Mouse (Mus musculus): Measurements from ENCODE around the gene Gm9573. TPM values are rescaled to one million over a fixed set of nuclear protein-coding genes. Genes with fewer than 3 reads are reported as not detected.

The Gm9573 gene
- not detected in 2 replicates for polyA plus RNA-seq (2015; fragmentation: Nextera tagmentation; extraction: Ambion mirVana)

DNA sequence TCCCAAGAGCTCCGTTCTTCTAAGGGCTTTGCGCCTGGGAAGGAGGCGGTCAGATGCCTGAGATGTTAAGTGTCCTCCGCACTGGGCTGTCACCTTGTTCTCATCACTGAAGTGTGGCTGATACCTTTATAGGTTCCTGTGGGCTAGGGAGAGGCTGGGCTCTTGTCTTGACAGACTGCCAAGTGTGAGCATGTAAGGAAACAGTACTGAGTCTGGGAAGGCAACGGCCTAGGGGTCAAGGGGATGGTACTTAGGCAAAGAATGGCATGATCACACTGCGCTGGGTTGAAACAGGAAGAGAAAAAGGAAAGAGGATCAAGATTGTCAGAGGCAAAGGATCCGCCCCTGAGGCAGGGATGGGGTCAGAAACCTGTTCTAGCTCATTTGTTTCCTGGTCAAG, at the start of gene Gm9573:
TSS of gene Gm9573 (minus strand) at position 101 of the 400 bp plus-strand sequence.
- H3K9me3 ChIP-seq (replicated peaks): no peaks in the 10 kb centered on the region
- no peak for ATAC-seq (ENCODE audit: low read depth)
- 67% methylated on average over 7 of the region's 7 CpGs for WGBS (ENCODE audit: insufficient replicate concordance)
- no peak within 1 kb of the TSS for H3K27ac ChIP-seq
- no peak for DNase-seq
- H3K9ac ChIP-seq: no peak within 1 kb of the TSS
- no peaks in the 10 kb centered on the region for H3K36me3 ChIP-seq
- no peak within 1 kb of the TSS for H3K4me3 ChIP-seq (replicated peaks)
- H3K27me3 ChIP-seq: peaks cover 3% of the 10 kb centered on the region; the same call in 1 of the 2 replicates
- H3K4me1 ChIP-seq (replicated peaks): no peaks in the 10 kb centered on the region
- H3K4me2 ChIP-seq: no peak within 1 kb of the TSS

DNA sequence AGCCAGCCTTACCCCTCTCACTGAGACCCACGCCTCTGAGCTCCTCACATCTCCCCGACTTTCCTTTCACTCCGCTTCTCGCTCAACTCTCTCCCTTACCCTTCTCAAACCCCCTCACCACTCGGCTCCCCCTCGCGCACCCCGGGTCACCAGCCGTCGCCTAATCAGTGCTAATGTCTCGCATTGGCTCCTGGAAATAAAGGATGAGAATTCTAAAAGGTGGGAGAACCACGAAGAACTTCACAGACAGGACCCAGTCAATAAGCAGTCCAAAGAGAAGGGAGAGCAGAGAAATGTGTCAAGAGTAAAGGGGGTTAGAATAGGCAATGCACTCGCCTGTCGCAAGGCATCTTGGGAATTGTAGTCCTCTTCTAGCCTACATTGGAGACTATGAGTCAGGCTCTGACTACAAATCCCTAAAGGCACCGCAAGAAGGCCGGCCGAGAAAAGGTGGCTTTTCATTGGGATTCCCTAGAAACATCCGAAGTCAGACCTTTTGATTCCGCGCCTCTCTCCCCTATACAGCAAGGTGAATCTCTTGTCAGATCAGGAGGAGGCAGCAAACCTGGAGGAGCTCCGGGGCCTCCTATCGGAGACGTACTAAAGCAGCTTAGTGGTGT, 47.1 kb upstream of the Gm9573 start, which contains the start of gene Gtf2h4:
TSS of gene Gtf2h4 (minus strand) at position 324 of the 620 bp plus-strand sequence.
- Histone ChIP-seq H3K4me1 (replicated peaks) (peaks cover 19% of the 10 kb centered on the region), H3K4me3 (replicated peaks) (peak within 1 kb of the TSS; percentile 78), H3K9me3 (replicated peaks) (no peaks in the 10 kb centered on the region), H3K4me2 (peak within 1 kb of the TSS; percentile 83), H3K27ac (no peak within 1 kb of the TSS; the same call in 1 of the 2 replicates), H3K9ac (peak within 1 kb of the TSS; percentile 83), H3K36me3 (peaks cover 14% of the 10 kb centered on the region; the same call in 1 of the 2 replicates), H3K27me3 (no peaks in the 10 kb centered on the region)
- WGBS (ENCODE audit: insufficient replicate concordance): 1% methylated on average over 23 of the region's 23 CpGs
- peak; percentile 95 for ATAC-seq (ENCODE audit: low read depth)
- DNase-seq: peak; percentile 80

- H3K27me3 ChIP-seq: no peaks in the 10 kb centered on the region
Observed at GRCm38 (mm10) chr17:35672527-35672926, 46.1 kb upstream of the Gm9573 start.

DNA sequence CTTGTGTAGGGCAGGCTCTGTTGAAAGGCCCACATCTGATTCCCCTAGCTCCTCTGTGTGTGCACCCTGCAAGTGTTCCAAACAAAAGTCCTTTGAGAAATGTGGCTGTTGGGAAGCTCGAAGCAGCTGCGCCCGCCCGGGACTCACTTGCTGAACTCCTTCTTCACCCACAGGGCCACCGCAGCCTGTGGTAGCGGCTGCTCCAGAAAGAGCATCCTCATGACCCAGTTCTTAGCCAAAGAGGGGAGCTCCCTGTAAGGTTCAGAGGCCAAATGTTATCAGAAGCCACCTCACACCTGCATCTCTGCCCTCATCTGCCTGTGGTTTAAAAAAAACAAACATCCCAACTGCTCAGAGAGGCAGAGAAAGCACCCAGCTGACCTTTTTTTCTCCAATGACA, 45.4 kb upstream of the Gm9573 start:
- Histone ChIP-seq H3K27ac (no peak overlapping the region), H3K4me3 (replicated peaks) (no peak overlapping the region), H3K9ac (no peak overlapping the region; the same call in 1 of the 2 replicates), H3K4me2 (no peak overlapping the region), H3K4me1 (replicated peaks) (peaks cover 32% of the 10 kb centered on the region), H3K27me3 (no peaks in the 10 kb centered on the region), H3K9me3 (replicated peaks) (no peaks in the 10 kb centered on the region), H3K36me3 (peaks cover 14% of the 10 kb centered on the region; the same call in 1 of the 2 replicates)
- ATAC-seq (ENCODE audit: low read depth) (no peak), DNase-seq (no peak)
- 88% methylated on average over 6 of the region's 6 CpGs for WGBS (ENCODE audit: insufficient replicate concordance)

More at GRCm38 (mm10) chr17:35672527-35672926, 46.1 kb upstream of the Gm9573 start:
- Histone ChIP-seq H3K4me1 (replicated peaks) (peaks cover 28% of the 10 kb centered on the region), H3K4me2 (peak overlapping the region; percentile 83), H3K4me3 (replicated peaks) (peak overlapping the region; percentile 78; the same call in 1 of the 2 replicates), H3K9me3 (replicated peaks) (no peaks in the 10 kb centered on the region), H3K36me3 (peaks cover 14% of the 10 kb centered on the region; the same call in 1 of the 2 replicates), H3K9ac (peak overlapping the region; percentile 83), H3K27ac (no peak overlapping the region)
- ATAC-seq (ENCODE audit: low read depth): no peak
- 80% methylated on average over 6 of the region's 6 CpGs for WGBS (ENCODE audit: insufficient replicate concordance)
- no peak for DNase-seq

DNA sequence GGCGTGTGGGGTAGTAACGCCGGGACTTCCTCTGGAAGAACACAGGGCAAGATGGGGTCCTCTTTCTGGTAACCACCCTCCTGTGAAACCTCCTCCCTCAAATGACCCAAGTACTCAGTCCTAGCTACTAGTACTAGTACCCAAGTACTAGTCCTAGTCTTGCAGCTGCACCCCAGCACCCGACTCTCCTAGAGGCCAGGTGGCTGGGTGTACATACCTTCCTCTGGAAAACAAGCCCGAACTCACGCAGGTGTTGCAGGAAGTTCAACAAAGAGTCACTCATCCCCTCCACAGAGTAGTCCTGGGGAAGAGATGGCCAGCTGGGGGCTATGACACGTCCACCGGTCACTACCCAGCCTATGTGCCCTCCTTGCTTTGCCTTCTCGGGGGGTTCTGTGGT, 43.3 kb upstream of the Gm9573 start:
- 83% methylated on average over 9 of the region's 9 CpGs for WGBS (ENCODE audit: insufficient replicate concordance)
- Histone ChIP-seq H3K27ac (no peak overlapping the region), H3K9me3 (replicated peaks) (no peaks in the 10 kb centered on the region), H3K36me3 (peaks cover 18% of the 10 kb centered on the region; the same call in 1 of the 2 replicates), H3K4me2 (no peak overlapping the region), H3K4me3 (replicated peaks) (no peak overlapping the region), H3K9ac (no peak overlapping the region), H3K27me3 (no peaks in the 10 kb centered on the region), H3K4me1 (replicated peaks) (peaks cover 42% of the 10 kb centered on the region)
- ATAC-seq (ENCODE audit: low read depth) (no peak), DNase-seq (no peak)

DNA sequence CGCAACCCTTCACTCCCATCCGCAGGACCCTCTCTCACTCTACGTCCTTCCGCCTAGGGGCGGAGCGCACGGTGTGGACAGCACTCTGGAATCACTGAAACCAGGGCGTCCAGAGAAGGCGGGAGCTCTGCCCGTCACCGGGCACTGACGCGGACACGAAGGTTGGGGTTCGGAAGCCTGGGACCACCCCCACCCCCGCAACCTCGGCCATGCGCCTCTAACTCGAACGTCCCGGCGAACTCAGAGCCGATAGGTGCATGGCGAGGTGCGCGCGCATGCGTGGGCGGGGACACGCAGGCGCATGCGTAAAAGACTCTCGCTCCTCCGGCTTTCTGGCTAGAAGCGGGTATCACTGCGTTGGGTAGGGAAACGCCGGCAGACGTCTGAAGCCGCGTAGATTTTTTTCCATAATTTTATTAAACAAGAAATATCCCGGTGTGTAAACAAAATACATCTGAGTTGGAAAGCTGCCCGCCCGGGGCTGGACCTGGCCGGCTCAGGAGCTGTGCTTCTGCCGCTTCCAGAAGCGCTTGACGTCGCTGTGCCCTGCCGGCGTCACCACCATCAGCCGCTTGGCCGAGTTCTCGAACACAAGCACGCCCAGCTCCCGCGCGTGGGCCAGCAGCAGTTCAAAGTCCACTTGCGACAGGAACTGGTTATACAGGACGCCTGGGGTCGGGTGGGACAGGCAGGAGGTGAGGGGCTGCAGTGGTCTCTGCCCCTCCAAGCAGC, 41.1 kb upstream of the Gm9573 start, which contains the start of gene Vars2:
TSS of gene Vars2 (minus strand) at position 259 of the 732 bp plus-strand sequence.
- peaks cover 28% of the 10 kb centered on the region for H3K4me1 ChIP-seq (replicated peaks)
- peak within 1 kb of the TSS; percentile 89 for H3K9ac ChIP-seq
- H3K36me3 ChIP-seq: peaks cover 35% of the 10 kb centered on the region
- no peaks in the 10 kb centered on the region for H3K27me3 ChIP-seq
- under 1% methylated on average over 61 of the region's 61 CpGs for WGBS (ENCODE audit: insufficient replicate concordance)
- peak within 1 kb of the TSS; percentile 97 for H3K4me2 ChIP-seq
- peak within 1 kb of the TSS; percentile 69 for H3K27ac ChIP-seq
- DNase-seq: peak; percentile 92
- H3K4me3 ChIP-seq (replicated peaks): peak within 1 kb of the TSS; percentile 81
- peak; percentile 84 for ATAC-seq (ENCODE audit: low read depth)
- H3K9me3 ChIP-seq (replicated peaks): no peaks in the 10 kb centered on the region

- WGBS (ENCODE audit: insufficient replicate concordance): 5% methylated on average over 13 of the region's 13 CpGs
- Histone ChIP-seq H3K36me3 (peaks cover 38% of the 10 kb centered on the region), H3K27me3 (no peaks in the 10 kb centered on the region), H3K9me3 (replicated peaks) (no peaks in the 10 kb centered on the region), H3K4me3 (replicated peaks) (peak overlapping the region; percentile 81), H3K27ac (peak overlapping the region; percentile 63), H3K9ac (peak overlapping the region; percentile 89), H3K4me2 (peak overlapping the region; percentile 97), H3K4me1 (replicated peaks) (peaks cover 23% of the 10 kb centered on the region)
- DNase-seq: no peak
- ATAC-seq (ENCODE audit: low read depth): peak; percentile 29
Observed at GRCm38 (mm10) chr17:35666851-35667256, 40.4 kb upstream of the Gm9573 start.

DNA sequence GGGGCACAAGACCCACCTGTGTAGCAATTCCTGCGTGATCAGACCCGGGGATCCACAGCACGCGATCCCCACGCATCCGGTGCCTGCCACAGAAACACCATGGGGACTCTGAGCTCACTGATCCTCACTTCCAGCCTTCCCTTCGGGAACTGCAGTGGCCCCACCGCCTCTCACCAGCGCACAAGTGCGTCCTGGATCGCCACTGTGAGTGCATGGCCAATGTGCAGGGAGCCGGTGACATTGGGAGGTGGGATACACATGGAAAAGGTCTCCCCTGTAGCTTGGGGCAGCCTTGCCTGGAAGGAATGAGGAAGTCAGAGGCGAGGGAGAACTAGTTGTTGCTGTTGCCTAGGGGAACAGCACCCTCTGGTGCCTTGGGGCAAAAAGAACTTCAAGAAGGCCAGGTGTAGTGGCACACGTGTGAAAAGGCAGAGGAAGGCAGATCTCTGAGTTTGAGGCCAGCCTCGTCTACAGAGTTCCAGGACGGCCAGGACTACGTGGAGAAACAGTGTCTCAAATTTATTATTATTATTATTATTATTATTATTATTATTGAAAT, 39.6 kb upstream of the Gm9573 start:
- no peak for ATAC-seq (ENCODE audit: low read depth)
- Histone ChIP-seq H3K27me3 (no peaks in the 10 kb centered on the region), H3K4me1 (replicated peaks) (peaks cover 23% of the 10 kb centered on the region), H3K4me3 (replicated peaks) (no peak overlapping the region), H3K9me3 (replicated peaks) (no peaks in the 10 kb centered on the region), H3K4me2 (peak overlapping the region; percentile 97; the same call in 1 of the 2 replicates), H3K27ac (no peak overlapping the region; the same call in 1 of the 2 replicates), H3K9ac (no peak overlapping the region), H3K36me3 (peaks cover 43% of the 10 kb centered on the region)
- DNase-seq: no peak
- WGBS (ENCODE audit: insufficient replicate concordance): 76% methylated on average over 17 of the region's 17 CpGs

DNA sequence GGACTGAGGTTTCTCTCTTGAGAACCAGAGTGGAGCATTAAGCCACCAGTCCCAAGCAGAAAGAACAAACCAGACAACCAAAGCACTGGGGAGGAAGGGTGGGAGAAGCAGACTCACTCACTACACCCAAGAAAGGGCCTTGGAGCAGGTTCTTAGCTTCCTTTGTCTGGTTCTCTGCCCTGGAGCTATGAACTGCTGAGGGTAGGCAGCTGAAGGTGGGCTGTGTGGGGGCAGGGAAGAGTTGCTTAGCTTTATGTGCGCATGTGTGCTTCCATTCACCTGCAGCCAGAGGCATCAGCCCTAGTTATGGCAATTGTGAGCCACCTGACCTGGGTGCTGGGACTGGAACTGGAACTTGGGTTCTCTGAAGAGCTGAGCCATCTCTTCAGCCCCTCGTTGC, 26.6 kb upstream of the Gm9573 start:
- H3K4me2 ChIP-seq: no peak overlapping the region
- H3K4me1 ChIP-seq (replicated peaks): no peaks in the 10 kb centered on the region
- no peak overlapping the region for H3K9ac ChIP-seq
- H3K4me3 ChIP-seq (replicated peaks): no peak overlapping the region
- 65% methylated on average over 2 of the region's 2 CpGs for WGBS (ENCODE audit: insufficient replicate concordance)
- no peaks in the 10 kb centered on the region for H3K9me3 ChIP-seq (replicated peaks)
- no peak overlapping the region for H3K27ac ChIP-seq
- H3K36me3 ChIP-seq: peaks cover 33% of the 10 kb centered on the region
- DNase-seq: no peak
- no peak for ATAC-seq (ENCODE audit: low read depth)
- peaks cover 4% of the 10 kb centered on the region; the same call in 1 of the 2 replicates for H3K27me3 ChIP-seq

GRCm38 (mm10) chr17:35649429-35649828, 23.0 kb upstream of the Gm9573 start:
- Histone ChIP-seq H3K4me2 (no peak overlapping the region), H3K4me1 (replicated peaks) (no peaks in the 10 kb centered on the region), H3K27me3 (peaks cover 15% of the 10 kb centered on the region), H3K27ac (no peak overlapping the region), H3K9me3 (replicated peaks) (no peaks in the 10 kb centered on the region), H3K36me3 (no peaks in the 10 kb centered on the region), H3K9ac (no peak overlapping the region), H3K4me3 (replicated peaks) (no peak overlapping the region)
- DNase-seq (no peak), ATAC-seq (ENCODE audit: low read depth) (no peak)
- 60% methylated on average over 2 of the region's 2 CpGs for WGBS (ENCODE audit: insufficient replicate concordance)

- Histone ChIP-seq H3K9me3 (replicated peaks) (no peaks in the 10 kb centered on the region), H3K27ac (no peak within 1 kb of the TSS), H3K4me2 (no peak within 1 kb of the TSS), H3K4me3 (replicated peaks) (no peak within 1 kb of the TSS), H3K9ac (no peak within 1 kb of the TSS), H3K36me3 (no peaks in the 10 kb centered on the region), H3K27me3 (peaks cover 35% of the 10 kb centered on the region; the same call in 1 of the 2 replicates), H3K4me1 (replicated peaks) (no peaks in the 10 kb centered on the region)
- ATAC-seq (ENCODE audit: low read depth) (no peak), DNase-seq (no peak)
- WGBS (ENCODE audit: insufficient replicate concordance): 51% methylated on average over 13 of the region's 13 CpGs
Observed at GRCm38 (mm10) chr17:35643609-35644236, 17.3 kb upstream of the Gm9573 start, which contains the start of gene Mucl3. Gene Mucl3, minus strand, starts transcription at chr17:35643695.

All from liver, embryonic 13.5 days (tissue).